Mouse (Mus musculus): ENCODE measurements around the gene Usp29.
A peak's percentile ranks its signal among the peaks of the same experiment; 100 is the strongest.

Usp29 gene

DNA sequence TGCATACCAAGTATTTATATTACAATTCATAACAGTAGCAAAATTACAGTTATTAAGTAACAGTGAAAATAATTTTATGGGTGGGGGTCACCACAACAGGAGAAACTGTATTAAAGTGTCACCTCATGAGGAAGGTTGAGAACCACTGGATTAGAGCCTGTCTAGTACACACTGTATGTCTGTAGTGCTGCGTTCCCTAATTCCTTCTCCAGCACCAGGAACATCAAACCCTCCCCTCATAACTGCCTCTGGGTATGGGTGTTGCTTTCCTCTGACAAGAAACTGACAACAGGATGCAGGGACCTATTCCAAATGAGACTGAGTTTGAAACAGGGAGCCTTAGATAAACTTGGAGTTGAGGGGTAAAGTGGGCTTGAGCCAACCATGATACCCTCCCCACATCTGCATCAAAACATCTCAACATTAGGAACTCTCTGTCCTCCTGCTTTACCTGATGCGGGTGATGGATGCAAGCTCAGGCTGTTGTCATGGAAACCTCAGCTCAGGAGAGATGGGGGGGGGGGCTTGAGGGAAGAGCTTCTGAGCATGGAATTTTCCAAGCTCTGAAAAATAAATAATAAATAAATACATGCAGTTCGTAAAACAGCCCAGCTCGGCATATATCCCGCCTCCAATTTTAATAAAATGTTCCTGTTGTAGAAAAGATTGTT, 86.5 kb downstream of the Usp29 start:
- DNase-seq (ENCODE audit: low spot score), result no peak

DNA sequence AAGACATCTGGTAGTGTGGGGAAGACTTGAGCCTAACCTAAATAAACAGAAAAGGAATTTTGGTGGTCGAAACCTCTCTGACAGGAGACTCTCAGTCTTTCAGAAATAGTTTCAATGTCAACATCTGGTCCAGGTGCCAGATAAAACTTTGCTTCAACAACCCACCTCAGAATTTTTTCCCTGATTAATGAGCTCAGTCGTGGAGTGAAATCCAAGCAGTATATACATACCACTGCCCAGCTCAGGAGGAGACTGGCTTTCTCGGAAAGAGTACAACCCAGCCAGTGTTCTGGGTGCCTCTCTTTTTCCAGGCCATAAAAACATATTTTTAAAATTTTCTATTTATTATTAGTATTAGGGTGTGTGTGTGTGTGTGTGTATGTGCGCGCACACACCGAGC, 89.9 kb downstream of the Usp29 start:
- DNase-seq (ENCODE audit: low spot score), result no peak

DNA sequence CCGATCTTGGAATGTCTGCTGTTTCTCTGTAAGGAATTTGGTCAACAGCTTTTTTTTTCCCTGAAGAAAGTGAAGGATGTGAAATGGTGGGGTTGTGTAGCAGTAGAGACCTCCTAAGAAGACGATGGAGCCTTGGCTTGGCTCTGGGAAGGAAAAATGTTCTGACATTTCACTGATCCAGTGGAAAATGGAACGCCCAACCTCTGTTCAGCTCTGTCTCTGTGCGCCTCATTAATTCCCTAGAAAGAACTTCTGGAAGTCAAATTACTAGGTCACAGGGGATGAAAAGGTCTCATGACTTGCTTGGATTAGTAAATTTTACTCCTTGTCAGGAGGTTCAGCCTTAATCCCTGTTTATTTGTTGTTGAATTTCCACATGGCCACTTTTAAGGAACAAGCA, 92.3 kb downstream of the Usp29 start:
- DNase-seq (ENCODE audit: low spot score), result no peak

DNA sequence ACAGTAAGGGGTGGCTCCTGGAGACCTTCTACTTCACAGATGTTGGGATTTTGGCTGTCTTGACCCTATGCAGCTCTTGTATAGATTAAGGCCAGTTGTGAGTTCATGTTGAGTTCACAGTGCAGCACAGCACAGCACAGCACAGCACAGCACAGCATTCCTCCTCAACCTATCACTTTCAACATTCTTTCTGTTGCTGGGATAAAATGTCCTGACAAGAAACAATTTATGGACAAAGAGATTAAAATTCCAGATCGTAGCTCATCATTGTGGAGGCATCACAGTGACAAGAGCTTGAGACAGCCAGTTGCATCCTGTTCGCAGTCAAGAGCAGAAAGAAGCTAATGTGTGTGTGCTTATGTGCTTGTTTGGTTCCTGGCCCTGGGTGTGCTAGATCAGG, 93.3 kb downstream of the Usp29 start:
- no peak for DNase-seq (ENCODE audit: low spot score)

DNA sequence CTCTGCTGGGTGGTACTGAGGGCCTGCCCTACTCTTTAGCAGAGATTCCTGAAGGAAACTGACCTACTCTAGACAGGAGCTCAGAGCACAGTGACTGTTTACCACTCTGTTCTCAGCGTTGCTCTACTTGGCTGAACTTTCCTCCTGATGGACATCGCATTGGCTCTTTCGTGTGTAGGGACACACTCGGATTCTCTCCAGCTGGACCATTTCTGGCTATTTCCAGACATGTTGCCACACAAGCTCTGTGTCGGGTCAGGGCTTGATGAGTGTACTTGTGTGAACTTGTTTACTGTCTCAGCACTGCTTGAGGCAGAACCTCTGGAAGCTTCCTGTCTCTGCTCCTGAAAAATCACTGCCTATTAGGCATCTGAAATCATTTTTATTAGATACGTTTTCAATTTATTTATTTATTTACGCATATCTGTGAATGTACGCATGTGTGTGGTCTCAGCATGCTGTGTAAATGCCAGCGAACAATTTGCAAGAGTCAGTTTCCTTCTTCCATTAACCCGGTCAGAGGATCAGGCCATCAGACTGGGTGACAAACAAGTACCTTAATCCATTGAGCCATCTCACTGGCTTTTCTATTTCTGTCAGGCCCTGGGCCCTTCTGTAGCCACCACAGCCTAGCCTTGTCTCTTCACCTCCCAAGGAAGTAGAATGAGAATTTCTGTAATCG, 95.7 kb downstream of the Usp29 start:
- peak; percentile 9 for DNase-seq (ENCODE audit: low spot score)

DNA sequence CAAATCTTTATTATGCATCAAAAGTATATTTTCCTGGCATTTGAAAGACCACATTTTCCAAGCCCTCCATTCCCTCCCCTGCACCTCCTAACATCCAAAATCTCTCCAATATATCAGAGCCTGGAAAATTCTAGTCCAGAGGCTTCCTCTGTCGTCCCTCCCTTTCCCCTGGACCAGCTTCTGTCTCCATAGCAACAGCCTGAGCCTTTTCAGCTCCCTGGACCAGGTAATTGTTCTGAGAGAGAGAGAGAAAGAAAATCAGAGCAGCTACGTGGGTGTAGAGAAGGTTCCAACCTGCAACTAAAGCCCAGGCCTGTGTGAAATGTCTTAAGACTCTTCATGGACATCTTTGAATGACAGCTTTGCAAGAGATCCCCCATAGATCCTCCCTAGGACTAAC, 98.8 kb downstream of the Usp29 start:
- DNase-seq (ENCODE audit: low spot score), result no peak

DNA sequence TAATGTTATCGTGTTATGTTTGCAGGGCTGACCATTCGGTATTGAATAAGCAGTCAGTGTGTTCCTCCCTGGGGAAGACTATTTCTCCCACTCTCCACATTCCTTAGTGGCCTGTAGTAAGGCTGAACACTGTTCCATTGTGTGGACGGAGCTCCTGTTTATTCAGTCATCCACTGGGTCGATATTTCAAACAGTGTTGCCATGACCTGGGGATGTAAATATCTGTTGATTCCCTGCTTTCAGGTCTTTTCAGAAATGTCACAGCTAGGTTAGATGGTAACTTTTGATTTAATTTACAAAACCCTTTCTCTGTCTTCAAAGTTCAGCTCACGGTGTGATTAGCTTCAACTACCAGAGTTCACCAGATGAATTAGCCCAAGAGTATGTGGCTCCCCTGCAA, 104.6 kb downstream of the Usp29 start:
- no peak for DNase-seq (ENCODE audit: low spot score)

DNA sequence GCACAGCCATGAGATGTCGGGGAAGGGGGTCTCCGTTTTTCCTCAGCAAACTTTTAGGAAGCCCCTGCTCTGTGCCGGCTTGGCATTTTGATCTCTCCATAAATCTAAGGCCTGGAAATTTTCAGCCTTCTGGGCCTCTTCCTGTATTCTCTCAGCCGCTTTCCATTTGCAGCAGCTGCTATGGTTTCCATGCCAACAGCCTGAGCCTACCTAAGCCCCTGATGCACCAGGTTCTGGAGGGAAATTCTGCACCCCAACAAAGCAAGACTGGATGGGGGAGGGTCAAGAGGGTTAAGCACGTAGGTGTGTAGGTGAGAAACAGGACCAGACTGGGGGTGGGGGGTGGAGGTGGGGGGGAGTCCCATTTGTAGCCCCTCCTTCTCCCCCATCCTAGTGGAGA, 105.0 kb downstream of the Usp29 start:
- no peak for DNase-seq (ENCODE audit: low spot score)

DNA sequence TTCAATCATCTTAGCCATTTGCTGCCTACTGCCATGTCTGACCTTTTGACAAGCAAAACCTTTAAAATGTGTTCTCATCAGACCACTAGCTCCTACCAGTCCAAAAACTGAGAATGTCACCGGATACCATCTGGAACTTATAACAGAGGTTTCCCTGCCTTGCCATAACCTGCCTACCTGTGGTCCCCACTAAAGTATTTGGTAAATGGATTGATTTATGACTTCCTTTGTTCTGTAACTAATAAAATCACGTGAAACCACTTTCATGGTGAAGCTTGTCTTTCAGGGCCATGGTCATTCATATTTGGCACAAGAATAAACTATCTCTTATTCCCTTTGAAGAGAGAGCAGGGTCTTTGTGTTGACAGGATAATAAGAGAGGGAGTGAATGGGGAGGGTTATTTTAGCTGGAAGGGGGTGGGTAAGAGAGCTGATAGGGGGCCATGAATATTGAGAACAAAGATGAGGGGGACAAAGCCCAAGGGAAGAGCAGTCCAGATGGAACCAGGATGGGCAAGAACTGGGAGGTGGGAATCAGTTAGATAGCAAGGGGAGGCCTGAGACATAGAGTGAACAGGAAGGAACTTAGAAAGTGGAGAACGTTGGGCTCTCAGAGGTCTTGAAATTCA, 107.0 kb downstream of the Usp29 start:
- DNase-seq (ENCODE audit: low spot score), result no peak

DNA sequence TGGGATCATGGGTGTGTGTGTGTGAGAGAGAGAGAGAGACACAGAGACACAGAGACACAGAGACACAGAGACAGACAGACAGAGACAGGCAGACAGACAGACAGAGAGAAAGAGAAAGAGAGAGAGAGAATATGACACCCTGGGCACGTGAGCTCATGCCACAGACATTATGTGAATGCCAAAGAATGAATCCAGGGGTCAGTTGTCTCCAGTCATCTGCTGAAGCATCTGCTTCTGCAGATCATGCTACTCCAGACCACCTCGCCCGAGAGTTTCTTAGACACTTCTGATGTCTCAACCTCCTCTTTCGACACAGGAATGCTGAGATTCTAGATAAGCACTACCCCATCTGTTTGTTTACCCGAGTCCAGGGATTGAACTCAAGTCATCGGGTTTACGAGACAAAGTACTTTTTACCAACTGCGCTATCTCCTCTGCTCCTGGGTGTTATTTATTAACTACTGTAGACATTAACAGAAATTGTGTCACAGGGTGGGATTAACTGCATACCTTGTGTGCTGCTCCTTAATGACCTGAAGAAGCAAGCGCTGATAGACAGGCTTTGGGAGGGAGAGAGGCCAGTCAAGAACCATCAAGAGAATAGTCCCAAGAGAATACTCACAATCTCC, 107.7 kb downstream of the Usp29 start:
- DNase-seq (ENCODE audit: low spot score), result no peak

DNA sequence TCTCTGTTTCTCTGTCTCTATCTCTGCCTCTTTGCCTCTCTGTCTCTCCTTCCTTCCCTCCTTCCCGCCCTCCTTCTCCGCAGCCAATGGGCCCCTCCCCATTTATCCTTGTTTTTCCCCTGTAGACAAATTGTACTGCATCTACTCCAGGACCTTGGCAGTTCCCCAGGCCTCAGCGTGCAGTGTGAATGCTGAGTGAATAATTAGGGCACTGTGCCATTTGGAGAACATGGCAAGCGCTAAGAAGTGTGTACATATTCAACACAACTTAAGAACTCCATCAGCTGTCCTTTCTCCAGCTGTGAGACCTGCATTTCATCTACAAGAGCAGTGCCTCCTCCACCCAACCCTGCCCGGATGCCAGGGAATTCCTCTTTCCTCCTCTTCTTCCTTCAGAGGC, 110.5 kb downstream of the Usp29 start:
- DNase-seq (ENCODE audit: low spot score), result no peak

DNA sequence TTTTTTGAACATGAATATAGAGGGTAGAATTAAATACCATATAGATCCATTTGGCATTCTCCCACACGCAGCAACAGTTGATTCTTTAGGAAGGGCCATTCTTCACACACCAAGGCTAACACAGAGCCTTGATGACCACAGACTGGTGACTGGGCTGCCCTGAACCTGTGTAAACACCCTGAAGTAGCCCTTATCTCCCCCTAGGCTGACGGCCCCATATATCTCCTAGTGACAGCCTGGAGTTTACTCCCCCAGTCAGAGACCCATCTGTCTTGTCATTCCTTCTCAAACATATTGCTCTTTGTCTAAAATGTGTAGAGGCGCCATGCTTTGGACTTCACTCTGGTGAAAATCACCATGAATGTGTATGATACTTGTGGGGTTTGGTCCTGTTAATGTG, 119.1 kb downstream of the Usp29 start:
- no peak for DNase-seq (ENCODE audit: low spot score)

DNA sequence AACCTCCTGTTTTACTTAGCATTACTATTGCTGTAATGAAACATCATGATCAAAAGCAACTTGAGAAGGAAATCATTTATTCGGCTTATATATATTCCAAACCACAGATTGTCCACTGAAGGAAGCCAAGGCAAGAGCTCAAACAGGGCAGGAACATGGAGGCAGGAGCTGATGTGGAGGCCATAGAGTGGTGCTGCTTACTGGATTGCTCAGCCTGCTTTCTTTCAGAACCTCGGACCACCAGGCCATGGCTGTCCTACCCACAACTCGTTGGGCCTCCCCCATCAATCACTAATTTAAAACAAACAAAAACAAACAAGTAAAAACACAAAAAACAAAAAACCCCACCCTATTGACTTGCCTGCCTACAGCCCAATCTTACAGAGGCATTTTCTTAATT, 119.9 kb downstream of the Usp29 start:
- no peak for DNase-seq (ENCODE audit: low spot score)

DNA sequence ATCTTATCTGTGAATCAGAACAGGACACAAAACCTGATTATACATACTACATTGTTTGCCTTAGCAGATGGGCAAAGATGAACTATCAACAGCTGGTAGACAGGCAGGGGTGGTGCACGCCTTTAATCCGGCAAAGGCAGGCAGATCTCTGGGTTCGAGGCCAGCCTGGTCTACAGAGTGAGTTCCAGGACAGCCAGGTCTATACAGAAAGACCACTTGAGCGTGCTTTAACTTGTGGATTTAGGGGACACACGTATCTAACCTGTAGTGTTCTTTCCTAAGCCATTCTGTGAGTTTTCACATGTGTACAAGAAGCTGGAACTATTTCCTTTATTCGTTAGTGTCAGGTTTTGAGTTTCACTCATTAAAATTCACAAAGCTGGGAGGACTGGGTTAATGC, 120.9 kb downstream of the Usp29 start:
- no peak for DNase-seq (ENCODE audit: low spot score)

DNA sequence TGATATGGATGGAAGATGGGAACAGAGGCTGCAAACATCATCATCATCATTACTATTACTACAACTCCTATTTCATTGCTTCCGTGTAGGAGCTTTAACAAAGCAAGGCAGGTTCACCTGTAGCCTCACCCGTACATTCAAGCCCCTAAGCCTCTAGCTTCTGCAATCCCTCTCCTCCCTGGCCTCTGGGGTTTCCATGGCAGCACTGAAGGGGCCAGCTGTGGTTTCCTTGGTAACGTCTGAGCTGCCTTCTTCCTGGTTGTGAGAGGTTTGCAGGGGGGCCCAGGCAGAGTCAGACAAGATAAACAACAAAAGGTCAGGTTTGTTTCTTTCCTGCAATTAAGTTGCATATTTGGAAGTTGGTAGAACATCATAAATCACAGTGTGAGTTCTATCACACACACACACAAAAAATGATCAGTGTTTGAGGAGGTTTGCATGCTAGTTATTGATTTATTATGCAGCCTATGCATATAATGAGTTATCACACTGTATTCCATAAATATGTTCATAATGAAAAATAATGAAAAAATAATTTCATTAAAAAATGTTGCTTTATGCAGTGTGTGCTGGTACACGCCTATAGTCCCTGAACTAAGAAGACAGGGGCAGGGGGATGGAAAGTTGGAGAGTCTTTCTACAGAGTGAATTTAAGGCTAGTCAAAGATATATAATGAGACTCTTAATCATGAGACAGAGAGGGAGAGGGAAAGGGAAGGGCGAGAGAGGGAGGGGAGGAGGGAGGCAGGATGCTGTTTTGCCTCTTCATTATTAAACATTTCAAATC, 121.5 kb downstream of the Usp29 start:
- no peak for DNase-seq (ENCODE audit: low spot score)

DNA sequence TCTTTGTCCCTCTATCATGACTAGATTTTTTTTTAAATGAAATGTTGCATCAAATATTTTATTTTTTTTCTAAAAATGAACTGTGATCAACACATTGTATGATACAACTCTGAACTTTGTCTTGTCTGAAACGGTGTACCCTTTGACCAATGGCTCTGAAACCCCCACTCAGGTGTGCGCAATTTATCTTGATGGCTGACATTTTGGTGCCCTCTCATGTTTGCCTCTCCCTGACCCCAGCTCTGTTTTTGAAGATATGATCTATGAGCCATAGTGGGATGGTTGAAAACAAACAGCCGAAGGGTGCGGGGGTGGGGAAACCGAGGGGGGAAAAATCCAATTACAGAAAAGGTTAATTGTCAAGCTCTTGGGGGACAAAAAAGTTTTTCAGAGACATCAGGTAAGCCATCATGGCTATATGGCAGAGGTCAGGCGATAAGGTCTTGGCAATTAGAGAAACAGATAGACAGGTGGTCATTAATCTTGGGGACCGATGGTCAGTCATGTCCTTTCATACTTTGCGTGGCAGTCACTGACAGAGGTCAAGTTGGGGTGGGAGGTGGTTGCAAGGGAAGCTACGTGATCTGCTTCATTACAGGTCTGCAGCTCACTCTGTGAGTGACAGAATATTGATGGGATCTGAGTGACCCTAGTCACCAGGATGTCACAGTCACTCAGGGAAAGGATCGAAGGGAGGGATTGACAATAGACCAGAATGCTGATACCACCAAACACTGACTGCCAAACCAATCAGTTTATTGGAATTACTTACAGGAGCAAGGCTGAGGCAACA, 125.4 kb downstream of the Usp29 start:
- DNase-seq (ENCODE audit: low spot score), result no peak

DNA sequence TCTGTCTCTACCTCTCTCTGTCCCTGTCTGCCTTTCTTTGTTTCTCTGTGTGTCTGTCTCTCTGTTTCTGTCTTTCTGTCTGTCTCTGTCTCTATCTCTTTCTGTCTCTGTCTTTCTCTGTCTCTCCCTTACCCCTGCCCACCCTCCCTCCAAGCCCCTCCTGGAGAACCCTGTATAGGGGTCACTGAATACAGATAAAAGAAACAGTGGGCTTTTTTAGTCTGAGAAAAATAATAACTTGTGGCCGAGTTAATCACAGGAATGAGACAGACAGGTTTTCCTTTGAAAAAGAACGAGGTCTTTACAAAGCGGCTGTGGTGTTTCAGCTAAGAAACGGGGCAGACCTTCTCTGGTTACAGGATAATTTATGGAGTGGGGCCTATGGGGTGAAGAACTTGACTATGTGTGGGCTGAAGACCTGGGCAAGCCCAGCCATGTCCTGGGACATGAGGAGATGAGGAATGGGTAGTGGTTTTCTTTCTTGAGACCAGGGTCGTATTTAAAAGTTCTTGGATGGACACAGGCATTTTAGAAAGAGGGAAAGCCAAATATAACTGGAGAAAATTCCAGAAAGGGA, 128.4 kb downstream of the Usp29 start:
- no peak for DNase-seq (ENCODE audit: low spot score)

DNA sequence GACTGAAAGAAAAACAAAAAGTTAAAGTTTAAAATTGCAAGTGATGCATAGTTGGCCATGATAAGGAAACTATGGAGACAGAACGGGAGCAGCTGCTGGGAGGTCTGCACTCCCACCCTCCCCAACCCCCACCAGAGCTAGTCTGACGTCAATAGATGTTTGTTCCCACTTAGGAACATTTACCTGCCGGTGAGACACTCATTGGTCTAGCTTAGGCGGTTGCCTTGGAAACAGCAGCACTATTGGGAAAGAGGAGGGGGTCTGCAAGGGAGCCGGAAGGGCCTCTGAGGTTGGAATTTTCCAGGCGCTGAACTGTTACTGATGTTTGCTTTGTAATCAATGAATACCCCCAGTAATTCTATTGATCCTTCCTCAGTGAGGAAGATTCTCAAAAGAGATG, 130.3 kb downstream of the Usp29 start:
- no peak for DNase-seq (ENCODE audit: low spot score)

DNA sequence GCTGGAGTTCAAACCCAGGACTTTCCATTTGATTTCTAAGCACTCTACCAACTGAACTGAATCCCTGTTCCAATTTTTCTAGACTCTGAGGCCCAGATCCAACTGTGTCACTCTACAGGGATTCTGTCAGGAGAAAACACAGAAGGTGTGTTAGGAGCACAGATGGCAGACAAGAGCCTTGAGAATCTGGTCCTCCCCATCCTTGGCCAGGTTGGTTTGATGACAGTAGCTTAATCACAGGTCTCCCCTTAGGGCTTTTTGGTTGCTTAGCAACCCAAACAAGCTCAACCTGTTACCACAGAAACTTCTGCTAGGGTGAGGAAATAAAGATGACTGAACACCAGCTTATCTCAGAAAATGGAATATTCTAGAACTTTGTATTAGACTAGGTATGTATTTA, 136.0 kb downstream of the Usp29 start:
- DNase-seq (ENCODE audit: low spot score), result no peak

DNA sequence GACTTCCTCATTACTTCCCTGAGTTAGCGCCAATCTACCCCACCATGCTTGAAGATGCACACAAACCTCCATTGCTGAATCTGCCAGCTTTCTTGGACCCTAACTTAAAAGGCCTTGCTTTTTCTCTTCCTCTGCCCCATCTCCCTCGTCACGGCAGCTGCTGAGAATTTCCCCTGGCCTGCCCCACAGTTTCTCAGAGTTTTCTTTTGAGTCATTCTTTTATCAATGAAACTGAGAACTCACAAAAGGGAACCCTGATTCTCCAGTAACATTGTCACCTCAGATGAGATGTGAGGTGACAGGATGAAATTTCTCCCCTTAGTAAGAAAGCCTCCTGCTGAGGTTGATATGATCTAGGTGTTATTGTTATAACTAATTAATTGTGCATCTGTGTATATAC, 138.5 kb downstream of the Usp29 start:
- DNase-seq (ENCODE audit: low spot score), result no peak

DNA sequence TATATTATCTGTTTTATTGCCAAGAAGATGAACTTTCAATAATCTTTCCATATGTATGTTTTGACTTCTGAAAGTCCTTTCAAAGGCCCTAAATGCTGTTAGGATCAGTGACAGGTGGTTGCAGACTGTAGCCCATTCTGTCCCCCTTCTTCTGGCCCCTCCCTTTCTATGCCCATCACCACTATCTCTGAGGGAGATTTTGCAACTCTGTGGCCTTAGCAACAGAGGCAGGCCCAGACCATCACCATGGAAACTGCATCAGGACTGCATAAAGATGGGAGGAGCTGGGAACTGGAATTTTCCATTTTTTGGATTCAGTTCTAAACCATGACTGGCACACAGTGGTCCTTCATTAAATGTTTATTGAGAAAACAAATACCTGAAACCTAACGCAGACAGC, 139.2 kb downstream of the Usp29 start:
- DNase-seq (ENCODE audit: low spot score), result no peak

Data from ovary, postnatal 36 days (tissue).